Mouse (Mus musculus) limb, embryonic 12.5 days (tissue): ENCODE data around the gene E130309D02Rik. TPM values are rescaled to one million over a fixed set of nuclear protein-coding genes. Genes with fewer than 3 reads are reported as not detected.

Experiments used
- ATAC-seq: fragments of 200-750 bp; cut with Nextera tagmentation; 2 replicates; pipeline ENCODE4 v1.8.0; 2017; ENCODE audit warnings: low read depth, moderate TSS enrichment; ENCODE audit not compliant: insufficient number of reproducible peaks, insufficient read depth, low FRiP score, low TSS enrichment
- H3K27ac ChIP-seq: fragments of 300-500 bp; sonication (generic); 2 replicates; pipeline ENCODE4 v1.5.1; 2016; ENCODE audit warnings: mild to moderate bottlenecking, moderate library complexity
- H3K27me3 ChIP-seq: fragments of 300-500 bp; sonication (generic); 2 replicates; pipeline ENCODE4 v1.6.1; 2016; ENCODE audit warnings: mild to moderate bottlenecking, moderate library complexity
- H3K36me3 ChIP-seq: fragments of 300-500 bp; sonication (generic); 2 replicates; pipeline ENCODE4 v1.6.1; 2016; ENCODE audit warnings: mild to moderate bottlenecking, moderate library complexity
- H3K4me1 ChIP-seq: fragments of 300-500 bp; sonication (generic); replicated peaks from 2 replicates; pipeline ENCODE4 v1.6.1; 2016
- H3K4me2 ChIP-seq: fragments of 300-500 bp; sonication (generic); 2 replicates; pipeline ENCODE4 v1.6.1; 2016; ENCODE audit warnings: mild to moderate bottlenecking, moderate library complexity
- H3K4me3 ChIP-seq: fragments of 300-500 bp; sonication (generic); replicated peaks from 2 replicates; pipeline ENCODE4 v1.5.1; 2016; ENCODE audit warnings: mild to moderate bottlenecking
- H3K9ac ChIP-seq: fragments of 300-500 bp; sonication (generic); replicated peaks from 2 replicates; pipeline ENCODE4 v1.6.1; 2016; ENCODE audit warnings: mild to moderate bottlenecking, moderate library complexity
- H3K9me3 ChIP-seq: fragments of 300-500 bp; sonication (generic); 2 replicates; pipeline ENCODE4 v1.6.1; 2016; ENCODE audit warnings: mild to moderate bottlenecking, moderate library complexity
- whole genome bisulfite sequencing: fragments of 180-500 bp; shearing (Covaris S2); methylation state at CpG from one replicate; pipeline ENCODE4 v1.1.7; 2016; 5-methylcytosine and 5-hydroxymethylcytosine counted together
- polyA plus RNA-seq: library from polyadenylated mRNA; unstranded; fragments of >200 nt; fragmentation: Nextera tagmentation; extraction: Ambion mirVana; gene quantifications from 2 replicates; pipeline ENCODE4 v1.2.1, GENCODE M21; 2016

Gene E130309D02Rik
- polyA plus RNA-seq, 1 experiment from 2014 or later: 53.9 TPM

DNA sequence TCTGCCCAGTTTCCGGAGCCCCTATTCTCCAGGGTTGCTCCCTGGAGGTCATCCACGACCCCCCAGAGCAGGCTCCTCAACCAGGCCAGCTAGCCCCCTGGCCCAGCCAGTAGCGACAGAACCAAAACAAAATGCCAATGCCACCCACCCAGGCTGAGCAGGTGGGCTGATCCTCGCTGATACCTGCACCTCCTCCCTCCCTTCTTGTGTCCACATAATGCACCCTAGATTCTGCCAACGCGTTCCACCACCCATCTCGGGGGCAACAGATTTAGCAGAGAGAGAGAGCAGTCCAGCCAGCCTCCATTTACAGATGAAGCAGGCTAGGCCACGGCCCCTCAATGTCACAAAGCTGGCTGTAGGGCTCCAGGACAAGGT is 46.2 kb downstream of the E130309D02Rik start:
- ATAC-seq: peak; percentile 5; the same call in 1 of the 2 replicates
- Histone ChIP-seq H3K27ac (peak overlapping the region; percentile 70), H3K4me1 (peaks cover 21% of the 10 kb centered on the region), H3K4me3 (peak overlapping the region; percentile 91), H3K36me3 (peaks cover 10% of the 10 kb centered on the region), H3K9me3 (no peaks in the 10 kb centered on the region), H3K27me3 (no peaks in the 10 kb centered on the region), H3K4me2 (peak overlapping the region; percentile 95), H3K9ac (peak overlapping the region; percentile 90)
- 24% methylated on average over 8 of the region's 8 CpGs for WGBS

DNA sequence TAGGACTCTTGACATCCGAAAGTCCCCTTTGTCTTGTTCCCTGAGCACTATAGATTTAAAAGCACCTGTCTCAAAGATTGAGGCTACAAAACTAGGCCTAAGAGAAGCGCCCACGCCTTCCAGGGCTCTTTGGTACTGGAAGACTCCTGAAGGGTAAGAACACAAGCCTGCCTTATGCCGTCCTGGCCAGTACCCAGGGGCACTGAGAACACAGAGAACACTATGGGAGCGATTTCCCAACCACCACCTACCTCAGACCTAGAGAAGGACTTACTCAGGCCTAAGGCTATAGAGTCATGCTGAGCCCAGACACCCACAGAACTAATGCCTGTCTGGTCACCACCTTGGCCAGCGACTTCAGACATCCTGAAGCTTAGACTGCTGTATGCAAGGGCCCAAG is 48.4 kb downstream of the E130309D02Rik start:
- ATAC-seq: no peak
- 79% methylated on average over 6 of the region's 6 CpGs for WGBS
- H3K4me2 ChIP-seq: no peak overlapping the region

DNA sequence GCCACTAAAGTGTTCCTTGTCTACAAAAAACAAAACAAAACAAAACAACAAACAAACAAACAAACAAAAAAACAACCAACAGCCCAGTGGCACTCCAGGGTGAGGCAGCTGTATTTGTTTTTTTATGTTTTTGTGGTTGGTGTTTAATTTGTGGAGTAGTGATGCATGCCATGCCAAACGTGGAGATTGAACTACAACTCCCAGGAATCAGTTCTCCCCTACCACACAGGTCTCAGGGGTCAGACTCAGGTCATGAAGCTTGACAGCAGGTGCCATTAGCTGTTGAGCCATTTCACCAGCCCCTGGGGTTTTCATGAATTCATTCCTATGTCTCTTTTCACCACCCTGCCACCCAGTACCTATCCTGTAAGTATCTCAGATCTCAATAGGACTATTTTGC is 49.8 kb downstream of the E130309D02Rik start:
- Histone ChIP-seq H3K9ac (no peak overlapping the region), H3K4me3 (no peak overlapping the region), H3K4me2 (no peak overlapping the region), H3K27me3 (no peaks in the 10 kb centered on the region), H3K4me1 (peaks cover 13% of the 10 kb centered on the region), H3K9me3 (no peaks in the 10 kb centered on the region), H3K36me3 (peaks cover 44% of the 10 kb centered on the region), H3K27ac (no peak overlapping the region)
- ATAC-seq: no peak
- WGBS: 41% methylated on average over 1 of the region's 1 CpGs

More for the DNA sequence above, 48.4 kb downstream of the E130309D02Rik start:
- no peaks in the 10 kb centered on the region for H3K27me3 ChIP-seq
- H3K9ac ChIP-seq: no peak overlapping the region
- no peak overlapping the region for H3K4me3 ChIP-seq
- no peak overlapping the region for H3K27ac ChIP-seq
- peaks cover 21% of the 10 kb centered on the region for H3K4me1 ChIP-seq
- H3K9me3 ChIP-seq: no peaks in the 10 kb centered on the region
- H3K36me3 ChIP-seq: peaks cover 32% of the 10 kb centered on the region

DNA sequence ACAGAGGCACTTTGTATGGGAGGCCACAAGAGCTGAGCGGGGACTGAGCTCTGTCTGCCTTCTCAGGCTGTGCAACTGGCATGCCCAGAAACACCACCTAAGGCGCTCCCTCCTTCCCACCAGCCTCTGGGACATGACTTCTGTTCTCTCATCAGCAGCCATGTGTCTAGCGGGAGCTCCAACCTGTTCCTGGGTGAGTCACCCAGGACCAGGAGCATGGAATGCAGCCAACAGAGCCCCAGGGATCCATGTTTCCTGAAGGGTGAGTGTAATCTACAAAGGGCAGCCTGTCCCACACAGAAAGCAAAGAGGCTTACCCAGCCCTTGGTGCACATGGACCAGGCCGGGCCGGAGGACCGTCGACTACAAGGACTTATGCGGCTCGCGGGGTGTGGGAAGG is 50.5 kb downstream of the E130309D02Rik start:
- H3K4me1 ChIP-seq: peaks cover 9% of the 10 kb centered on the region
- H3K27me3 ChIP-seq: no peaks in the 10 kb centered on the region
- H3K9me3 ChIP-seq: no peaks in the 10 kb centered on the region
- no peak overlapping the region for H3K9ac ChIP-seq
- peaks cover 51% of the 10 kb centered on the region for H3K36me3 ChIP-seq
- ATAC-seq: no peak
- H3K4me2 ChIP-seq: no peak overlapping the region
- 90% methylated on average over 10 of the region's 10 CpGs for WGBS
- no peak overlapping the region for H3K4me3 ChIP-seq
- no peak overlapping the region for H3K27ac ChIP-seq

DNA sequence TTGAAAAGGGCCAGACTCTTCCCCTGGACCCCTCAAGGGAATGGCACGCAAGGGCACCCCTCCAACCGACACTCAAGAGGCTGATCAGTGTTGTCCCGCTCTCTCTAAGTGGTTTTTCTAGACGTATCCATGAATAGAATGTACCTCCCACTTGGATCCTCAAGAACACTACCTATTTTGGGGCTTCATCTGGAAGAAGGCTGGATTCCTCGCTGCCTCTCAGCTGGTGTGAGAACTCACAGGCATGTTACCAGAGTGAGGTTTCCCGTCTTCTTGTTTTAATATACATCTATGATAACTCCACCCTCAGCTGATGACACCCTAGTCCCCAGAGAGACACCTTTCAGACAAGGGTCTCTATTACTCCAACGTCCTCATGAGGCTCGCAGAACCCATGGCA is 53.5 kb downstream of the E130309D02Rik start:
- peaks cover 20% of the 10 kb centered on the region for H3K27me3 ChIP-seq
- no peaks in the 10 kb centered on the region for H3K9me3 ChIP-seq
- no peak overlapping the region for H3K9ac ChIP-seq
- H3K36me3 ChIP-seq: peaks cover 78% of the 10 kb centered on the region
- no peak overlapping the region for H3K4me3 ChIP-seq
- no peaks in the 10 kb centered on the region for H3K4me1 ChIP-seq
- ATAC-seq: no peak
- H3K4me2 ChIP-seq: no peak overlapping the region
- no peak overlapping the region for H3K27ac ChIP-seq
- 93% methylated on average over 8 of the region's 8 CpGs for WGBS

DNA sequence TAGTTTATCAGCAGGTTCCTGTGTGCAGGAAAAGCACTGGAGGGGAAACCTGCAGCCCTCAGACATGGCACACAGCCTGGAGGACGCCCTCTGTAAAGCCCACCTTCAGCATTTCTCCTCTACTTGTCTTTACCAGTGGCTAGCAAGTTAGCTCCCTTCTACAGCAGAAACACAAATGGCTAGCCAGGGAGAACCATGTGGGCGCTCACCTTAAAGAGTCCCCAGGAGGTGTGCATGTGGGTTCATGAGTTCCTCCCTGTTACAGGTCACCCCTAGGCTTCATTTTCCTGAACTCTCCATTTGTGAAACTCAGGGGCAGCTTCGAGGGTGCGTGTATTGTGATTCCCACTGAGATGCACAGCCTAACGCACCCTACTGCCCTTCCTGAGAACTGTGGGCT is 59.4 kb downstream of the E130309D02Rik start:
- peaks cover 25% of the 10 kb centered on the region for H3K4me1 ChIP-seq
- no peak overlapping the region for H3K9ac ChIP-seq
- H3K27me3 ChIP-seq: peaks cover 79% of the 10 kb centered on the region
- ATAC-seq: no peak
- H3K36me3 ChIP-seq: peaks cover 87% of the 10 kb centered on the region
- no peak overlapping the region for H3K27ac ChIP-seq
- H3K4me2 ChIP-seq: no peak overlapping the region
- no peaks in the 10 kb centered on the region for H3K9me3 ChIP-seq
- WGBS: 73% methylated on average over 5 of the region's 5 CpGs
- H3K4me3 ChIP-seq: no peak overlapping the region

DNA sequence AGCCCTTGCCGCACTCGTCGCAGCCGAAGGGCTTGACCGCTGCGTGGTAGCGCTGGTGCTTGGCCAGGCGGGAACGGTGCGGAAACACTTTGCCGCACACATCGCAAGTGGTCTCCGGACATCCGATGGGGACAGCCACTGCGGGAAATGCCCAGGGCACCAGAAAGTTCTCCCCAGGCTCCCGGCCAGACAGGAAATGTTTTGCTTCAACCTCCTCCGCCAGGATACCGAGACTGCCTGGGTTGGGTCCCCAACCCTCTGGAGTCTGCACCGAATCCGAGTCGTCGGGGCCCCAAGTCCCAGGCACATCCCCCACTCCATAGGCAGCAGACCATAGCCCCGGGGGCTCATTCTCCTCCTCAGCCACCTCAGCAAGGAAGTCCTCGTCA is 60.0 kb downstream of the E130309D02Rik start:
- Histone ChIP-seq H3K4me2 (0 out of 2 replicates have a peak overlapping the region, but pooled peaks have one; percentile 80), H3K27me3 (peaks cover 84% of the 10 kb centered on the region), H3K36me3 (peaks cover 80% of the 10 kb centered on the region), H3K27ac (no peak overlapping the region), H3K4me1 (peaks cover 25% of the 10 kb centered on the region), H3K9me3 (no peaks in the 10 kb centered on the region), H3K9ac (peak overlapping the region; percentile 31; the same call in 1 of the 2 replicates), H3K4me3 (peak overlapping the region; percentile 46; the same call in 1 of the 2 replicates)
- ATAC-seq: no peak
- 14% methylated on average over 24 of the region's 24 CpGs for WGBS

DNA sequence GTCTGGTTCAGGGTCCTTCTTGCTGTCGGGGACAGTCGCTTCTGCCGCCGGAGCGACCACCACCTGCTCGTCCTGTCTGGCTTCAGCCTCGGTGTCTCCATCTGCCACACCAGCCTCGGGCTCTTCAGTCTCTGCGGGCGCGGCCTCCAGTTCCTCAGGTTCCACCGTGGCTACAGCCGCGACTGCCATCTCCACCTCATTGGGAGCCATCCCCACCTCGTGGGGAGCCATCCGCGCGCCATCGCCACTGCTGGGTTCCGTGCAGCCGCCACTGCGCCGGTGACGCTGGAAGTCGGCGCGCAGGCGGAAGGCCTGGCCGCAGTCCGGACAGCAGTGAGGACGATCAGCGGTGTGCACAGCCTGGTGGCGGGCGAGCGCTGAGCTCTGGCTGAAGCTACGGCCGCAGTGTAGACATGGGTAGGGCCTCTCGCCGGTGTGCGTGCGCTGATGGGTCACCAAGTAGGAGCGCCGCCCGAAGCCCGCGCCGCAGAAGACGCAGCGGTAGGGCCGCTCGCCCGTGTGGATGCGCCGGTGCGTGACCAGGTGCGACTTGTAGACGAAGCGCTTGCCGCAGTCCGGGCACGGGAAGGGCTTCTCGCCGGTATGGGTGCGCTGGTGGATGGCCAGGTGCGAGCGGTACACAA is 60.6 kb downstream of the E130309D02Rik start:
- ATAC-seq: no peak

DNA sequence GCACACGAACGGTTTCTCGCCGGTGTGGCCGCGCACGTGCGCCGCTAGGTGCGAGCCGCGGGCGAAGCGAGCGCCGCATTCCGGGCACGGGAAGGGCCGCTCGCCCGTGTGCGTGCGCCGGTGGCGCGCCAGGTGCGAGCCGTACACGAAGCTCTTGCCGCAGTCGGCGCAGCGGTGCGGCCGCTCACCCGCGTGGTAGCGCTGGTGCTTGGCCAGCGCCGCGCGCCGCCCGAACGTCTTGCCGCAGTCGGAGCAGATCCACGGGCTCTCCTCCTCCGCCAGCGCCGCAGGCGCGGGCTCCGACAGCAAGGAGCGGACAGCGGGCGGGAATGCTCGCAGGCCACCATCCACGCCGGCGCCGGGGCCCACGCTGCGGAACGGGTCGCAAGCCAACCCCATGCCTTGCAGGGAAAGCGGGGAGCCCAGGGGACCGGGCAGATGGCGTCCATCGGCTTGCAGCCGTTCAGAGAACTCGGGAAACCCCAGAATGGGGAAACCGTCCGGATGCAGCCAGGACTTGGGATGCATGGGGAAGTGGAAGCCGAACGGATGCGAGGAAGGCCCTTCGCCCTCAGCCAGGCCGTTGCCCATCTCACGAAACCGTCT is 61.2 kb downstream of the E130309D02Rik start:
- Histone ChIP-seq H3K36me3 (peaks cover 78% of the 10 kb centered on the region), H3K4me1 (peaks cover 25% of the 10 kb centered on the region), H3K27me3 (peaks cover 89% of the 10 kb centered on the region), H3K4me3 (peak overlapping the region; percentile 46), H3K9me3 (no peaks in the 10 kb centered on the region), H3K9ac (peak overlapping the region; percentile 50), H3K4me2 (peak overlapping the region; percentile 80), H3K27ac (no peak overlapping the region)
- no peak for ATAC-seq
- 3% methylated on average over 81 of the region's 81 CpGs for WGBS

More for the DNA sequence above, 60.6 kb downstream of the E130309D02Rik start:
- H3K27me3 ChIP-seq: peaks cover 89% of the 10 kb centered on the region
- peak overlapping the region; percentile 80 for H3K4me2 ChIP-seq
- H3K4me3 ChIP-seq: peak overlapping the region; percentile 46
- H3K36me3 ChIP-seq: peaks cover 78% of the 10 kb centered on the region
- WGBS: 4% methylated on average over 66 of the region's 66 CpGs
- H3K9me3 ChIP-seq: no peaks in the 10 kb centered on the region
- H3K4me1 ChIP-seq: peaks cover 25% of the 10 kb centered on the region
- H3K9ac ChIP-seq: peak overlapping the region; percentile 31
- H3K27ac ChIP-seq: no peak overlapping the region

DNA sequence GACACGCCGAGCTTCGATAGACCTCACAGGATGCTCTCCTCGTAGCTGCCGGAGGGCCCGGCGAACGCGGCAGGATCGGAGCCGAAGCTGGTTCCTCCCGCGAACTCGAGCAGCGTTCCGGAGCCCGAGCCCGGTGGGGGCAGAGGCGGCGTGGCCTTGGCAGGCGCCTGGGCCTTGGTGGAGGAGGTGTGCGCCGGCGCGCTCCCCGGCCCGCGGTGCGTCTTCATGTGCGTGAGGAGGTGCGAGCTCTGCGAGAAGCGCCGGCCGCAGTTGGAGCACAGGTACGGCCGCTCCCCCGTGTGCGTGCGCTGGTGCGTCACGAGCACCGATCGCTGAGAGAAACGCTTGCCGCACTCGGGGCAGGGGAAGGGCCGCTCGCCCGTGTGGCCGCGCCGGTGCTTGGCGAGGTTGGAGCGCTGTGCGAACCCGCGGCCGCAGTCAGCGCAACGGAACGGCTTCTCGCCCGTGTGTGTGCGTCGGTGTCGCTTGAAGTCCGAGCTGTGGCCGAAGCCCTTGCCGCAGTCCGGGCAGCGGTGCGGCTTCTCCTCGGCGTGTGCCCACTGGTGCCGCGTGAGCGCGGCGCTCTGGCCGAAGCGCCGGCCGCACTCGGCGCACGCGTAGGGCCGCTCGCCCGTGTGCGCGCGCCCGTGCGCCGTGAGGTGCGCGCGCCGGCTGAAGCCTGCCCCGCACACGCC is 61.8 kb downstream of the E130309D02Rik start:
- Histone ChIP-seq H3K9me3 (no peaks in the 10 kb centered on the region), H3K4me3 (peak overlapping the region; percentile 46), H3K36me3 (peaks cover 81% of the 10 kb centered on the region), H3K9ac (peak overlapping the region; percentile 50), H3K4me2 (peak overlapping the region; percentile 80), H3K27me3 (peaks cover 86% of the 10 kb centered on the region), H3K27ac (no peak overlapping the region), H3K4me1 (peaks cover 25% of the 10 kb centered on the region)
- no peak for ATAC-seq
- WGBS: under 1% methylated on average over 103 of the region's 103 CpGs

DNA sequence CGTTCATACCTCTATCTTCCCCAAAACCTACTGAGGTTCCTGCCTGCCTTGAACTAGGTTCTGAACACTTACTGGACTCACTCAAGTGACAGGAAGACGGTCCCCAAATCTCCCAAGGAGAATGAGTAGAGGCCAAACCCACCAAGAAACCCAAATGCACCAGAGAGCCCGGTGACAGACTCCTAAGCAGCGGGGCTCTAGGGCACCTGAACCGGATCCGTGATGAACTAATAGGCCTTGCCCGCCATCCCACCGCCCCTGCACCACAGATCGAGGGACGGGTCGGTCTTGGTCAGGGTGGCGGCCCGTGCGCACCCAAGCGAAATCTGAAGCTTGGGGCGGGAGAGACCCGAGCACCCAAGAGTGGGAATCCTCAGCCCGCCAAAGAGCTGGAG is 62.4 kb downstream of the E130309D02Rik start:
- H3K27ac ChIP-seq: no peak overlapping the region
- peaks cover 80% of the 10 kb centered on the region for H3K27me3 ChIP-seq
- peaks cover 82% of the 10 kb centered on the region for H3K36me3 ChIP-seq
- peaks cover 25% of the 10 kb centered on the region for H3K4me1 ChIP-seq
- ATAC-seq: no peak
- H3K9me3 ChIP-seq: no peaks in the 10 kb centered on the region
- WGBS: 8% methylated on average over 18 of the region's 18 CpGs
- no peak overlapping the region for H3K9ac ChIP-seq
- peak overlapping the region; percentile 80 for H3K4me2 ChIP-seq
- peak overlapping the region; percentile 46 for H3K4me3 ChIP-seq
